Mouse (Mus musculus) liver, adult 2 months (tissue): ENCODE measurements around the gene Morn1.

Source experiments
- CTCF ChIP-seq: fragments of 200-500 bp; IDR thresholded peaks from 2 replicates; pipeline ENCODE4 v1.5.1; 2011; ENCODE audit warnings: low read depth, low read length, control low read depth
- POLR2A ChIP-seq: fragments of 200-500 bp; IDR thresholded peaks from 2 replicates; pipeline ENCODE4 v1.6.1; 2011; ENCODE audit warnings: low read length, control low read depth; ENCODE audit not compliant: insufficient read depth; ENCODE audit errors: extremely low read depth

DNA sequence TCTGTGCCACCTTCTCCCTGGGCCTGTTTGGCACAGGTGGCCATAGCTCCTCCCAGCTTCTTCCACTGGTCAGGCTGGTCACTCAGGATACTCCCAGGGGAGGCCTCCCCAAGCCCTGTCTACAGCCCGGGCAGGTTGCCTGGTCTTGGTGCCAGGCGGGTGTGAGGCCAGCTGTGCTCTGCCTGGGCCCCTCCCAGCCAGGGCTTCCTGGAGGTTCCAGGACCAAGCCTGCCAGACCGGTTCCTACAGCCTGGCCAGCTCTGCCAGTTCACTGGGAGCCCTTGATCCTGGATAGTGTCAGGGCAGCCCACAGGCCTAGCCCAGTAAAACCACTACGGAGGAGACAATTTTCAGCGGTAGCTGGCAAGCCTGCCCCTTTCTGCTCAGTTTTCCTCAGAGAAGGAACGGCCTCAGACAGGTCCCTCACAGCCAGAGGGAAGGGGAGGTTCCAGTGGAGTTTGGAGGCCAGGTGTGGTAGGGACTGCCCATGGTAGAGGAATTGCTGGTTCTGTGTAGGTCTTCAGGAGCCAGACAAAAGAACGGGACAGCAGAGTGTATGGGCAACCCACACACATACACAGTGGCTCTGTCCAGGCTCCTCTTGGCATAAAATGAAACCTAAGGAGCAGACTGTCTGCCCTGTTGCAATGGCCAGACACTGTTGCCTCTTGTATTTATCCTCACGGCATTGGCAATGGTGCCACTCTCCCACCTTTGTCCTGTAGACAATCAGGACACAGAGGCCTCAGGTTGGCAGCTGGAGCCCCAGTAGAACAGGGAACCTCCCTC, 62.7 kb downstream of the Morn1 start:
- TF ChIP-seq CTCF (no peak), POLR2A (no peak)
